Mouse (Mus musculus): ENCODE data around the gene Pcsk6. TPM values are rescaled to one million over a fixed set of nuclear protein-coding genes. Genes with fewer than 3 reads are reported as not detected.

Gene Pcsk6
- polyA plus RNA-seq, 1 experiment from 2014 or later = 6.1 TPM

DNA sequence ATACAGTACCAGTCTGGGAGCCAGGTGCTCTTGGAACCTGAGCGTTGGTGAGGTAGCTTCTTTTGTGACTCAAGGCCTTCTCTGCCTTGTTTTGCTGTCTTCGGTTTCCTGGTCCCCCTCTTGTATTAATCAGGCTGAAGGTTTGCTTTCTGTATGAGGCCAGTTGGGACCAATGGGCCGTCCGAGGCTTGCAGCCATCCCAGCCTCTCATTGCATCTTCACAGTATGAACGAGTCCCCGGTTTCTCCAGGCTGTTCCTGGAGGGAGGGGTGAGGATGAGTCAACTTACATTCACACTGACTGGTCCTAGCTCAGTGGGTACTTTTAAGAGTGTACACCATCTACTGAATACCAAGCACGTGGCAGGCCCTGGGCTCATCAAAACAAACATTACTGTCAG, 553 bp upstream of the Pcsk6 start:
- ATAC-seq (replicated peaks; ENCODE audit: insufficient number of reproducible peaks, low FRiP score, low TSS enrichment) = no peak
- H3K4me2 ChIP-seq = no peak overlapping the region
- peaks cover 74% of the 10 kb centered on the region for H3K27me3 ChIP-seq (ENCODE audit: control insufficient read depth, insufficient read depth, low read length)
- no peak overlapping the region for H3K27ac ChIP-seq (ENCODE audit: low read depth, low read length)
- H3K4me1 ChIP-seq (ENCODE audit: control insufficient read depth, insufficient read depth, low read length) = peaks cover 8% of the 10 kb centered on the region; the same call in 1 of the 2 replicates
- H3K36me3 ChIP-seq (ENCODE audit: control insufficient read depth, insufficient read depth, low read length) = no peaks in the 10 kb centered on the region
- no peaks in the 10 kb centered on the region for H3K9me3 ChIP-seq (replicated peaks; ENCODE audit: control insufficient read depth, low read length)
- H3K9ac ChIP-seq (ENCODE audit: low read depth, low read length) = no peak overlapping the region
- no peak overlapping the region for H3K4me3 ChIP-seq (ENCODE audit: low read depth, low read length)
- 50% methylated on average over 7 of the region's 7 CpGs for WGBS (ENCODE audit: insufficient replicate concordance)

DNA sequence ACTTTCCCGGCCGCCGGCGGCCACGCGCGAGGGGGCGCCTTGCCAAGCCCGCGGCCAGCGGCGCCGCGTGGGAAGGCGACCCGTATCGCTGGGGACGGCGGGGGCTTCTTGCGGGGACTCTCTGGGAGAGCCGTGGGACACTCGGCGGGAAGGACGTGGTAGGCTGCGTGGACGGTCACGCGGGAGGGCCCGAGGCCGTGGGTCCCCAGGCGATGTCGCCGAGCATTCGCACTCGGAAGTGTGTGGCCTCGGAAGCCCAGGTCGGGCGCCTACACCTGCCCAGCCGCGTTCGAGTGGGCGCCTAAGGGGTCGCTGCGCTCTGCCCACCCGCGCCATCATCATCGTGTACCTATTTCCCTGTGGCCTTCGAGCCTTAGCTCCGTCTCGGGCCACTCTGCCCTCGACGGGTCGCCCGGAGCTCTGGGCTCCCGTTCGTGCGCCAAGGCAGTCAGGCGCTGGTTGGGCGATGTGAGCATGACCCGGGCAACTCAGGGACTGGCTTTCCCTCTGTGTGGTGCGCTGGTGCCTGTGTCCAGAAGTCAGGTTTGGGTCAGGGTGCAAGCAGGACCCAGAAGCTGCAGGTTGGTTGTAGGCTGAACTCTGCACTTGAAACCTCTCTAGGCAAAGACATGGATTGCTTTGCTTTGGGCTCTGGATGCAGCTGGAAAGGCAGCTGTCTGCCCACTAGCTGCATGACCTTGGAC, 1.1 kb downstream of the Pcsk6 start:
- H3K4me1 ChIP-seq (ENCODE audit: control insufficient read depth, insufficient read depth, low read length) = peaks cover 8% of the 10 kb centered on the region; the same call in 1 of the 2 replicates
- H3K4me2 ChIP-seq = peak overlapping the region; percentile 91
- peak overlapping the region; percentile 67 for H3K9ac ChIP-seq (ENCODE audit: low read depth, low read length)
- peaks cover 69% of the 10 kb centered on the region for H3K27me3 ChIP-seq (ENCODE audit: control insufficient read depth, insufficient read depth, low read length)
- peak overlapping the region; percentile 55 for H3K4me3 ChIP-seq (ENCODE audit: low read depth, low read length)
- no peaks in the 10 kb centered on the region for H3K9me3 ChIP-seq (replicated peaks; ENCODE audit: control insufficient read depth, low read length)
- H3K36me3 ChIP-seq (ENCODE audit: control insufficient read depth, insufficient read depth, low read length) = no peaks in the 10 kb centered on the region
- no peak overlapping the region for H3K27ac ChIP-seq (ENCODE audit: low read depth, low read length)
- 0 out of 2 replicates have a peak, but pooled peaks have one; percentile 25 for ATAC-seq (replicated peaks; ENCODE audit: insufficient number of reproducible peaks, low FRiP score, low TSS enrichment)
- 2% methylated on average over 59 of the region's 61 CpGs for WGBS (ENCODE audit: insufficient replicate concordance)

GRCm38 (mm10) chr7:65869173-65869572, 7.6 kb downstream of the Pcsk6 start:
- Histone ChIP-seq H3K4me3 (ENCODE audit: low read depth, low read length) (no peak overlapping the region), H3K9ac (ENCODE audit: low read depth, low read length) (no peak overlapping the region), H3K27ac (ENCODE audit: low read depth, low read length) (no peak overlapping the region), H3K4me2 (no peak overlapping the region), H3K27me3 (ENCODE audit: control insufficient read depth, insufficient read depth, low read length) (peaks cover 18% of the 10 kb centered on the region), H3K36me3 (ENCODE audit: control insufficient read depth, insufficient read depth, low read length) (no peaks in the 10 kb centered on the region), H3K4me1 (ENCODE audit: control insufficient read depth, insufficient read depth, low read length) (peaks cover 7% of the 10 kb centered on the region; the same call in 1 of the 2 replicates), H3K9me3 (replicated peaks; ENCODE audit: control insufficient read depth, low read length) (no peaks in the 10 kb centered on the region)
- 68% methylated on average over 16 of the region's 16 CpGs for WGBS (ENCODE audit: insufficient replicate concordance)
- no peak for ATAC-seq (replicated peaks; ENCODE audit: insufficient number of reproducible peaks, low FRiP score, low TSS enrichment)

- H3K9me3 ChIP-seq (replicated peaks; ENCODE audit: control insufficient read depth, low read length) = no peaks in the 10 kb centered on the region
- no peak for ATAC-seq (replicated peaks; ENCODE audit: insufficient number of reproducible peaks, low FRiP score, low TSS enrichment)
- H3K4me1 ChIP-seq (ENCODE audit: control insufficient read depth, insufficient read depth, low read length) = peaks cover 7% of the 10 kb centered on the region; the same call in 1 of the 2 replicates
- 76% methylated on average over 5 of the region's 5 CpGs for WGBS (ENCODE audit: insufficient replicate concordance)
- peaks cover 13% of the 10 kb centered on the region for H3K27me3 ChIP-seq (ENCODE audit: control insufficient read depth, insufficient read depth, low read length)
- H3K4me2 ChIP-seq = no peak overlapping the region
- H3K27ac ChIP-seq (ENCODE audit: low read depth, low read length) = no peak overlapping the region
- no peak overlapping the region for H3K4me3 ChIP-seq (ENCODE audit: low read depth, low read length)
- H3K9ac ChIP-seq (ENCODE audit: low read depth, low read length) = no peak overlapping the region
- no peaks in the 10 kb centered on the region for H3K36me3 ChIP-seq (ENCODE audit: control insufficient read depth, insufficient read depth, low read length)
Observed at GRCm38 (mm10) chr7:65869794-65870193, 8.3 kb downstream of the Pcsk6 start.

DNA sequence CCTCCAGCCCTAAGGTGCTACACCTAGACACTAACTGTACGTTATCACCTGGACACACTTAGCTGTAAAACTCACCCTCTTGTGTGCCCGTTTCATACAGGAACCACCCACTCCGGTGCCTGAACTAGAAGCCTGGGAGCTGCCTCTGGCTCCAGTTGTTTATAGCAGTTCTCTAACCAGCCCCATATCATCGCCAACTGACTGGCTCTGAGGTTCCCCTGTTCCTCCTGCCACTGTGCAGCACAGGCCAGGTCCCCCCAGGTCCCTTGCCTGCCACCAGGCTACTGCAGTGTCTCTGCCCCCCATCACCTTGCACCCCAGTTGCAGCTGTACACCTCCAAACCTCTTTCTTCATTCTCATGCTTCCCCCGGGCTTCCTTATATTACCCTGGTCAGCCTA, 8.7 kb downstream of the Pcsk6 start:
- no peak overlapping the region for H3K4me3 ChIP-seq (ENCODE audit: low read depth, low read length)
- no peak for ATAC-seq (replicated peaks; ENCODE audit: insufficient number of reproducible peaks, low FRiP score, low TSS enrichment)
- H3K36me3 ChIP-seq (ENCODE audit: control insufficient read depth, insufficient read depth, low read length) = no peaks in the 10 kb centered on the region
- WGBS (ENCODE audit: insufficient replicate concordance) = 53% methylated on average over 5 of the region's 5 CpGs
- H3K9me3 ChIP-seq (replicated peaks; ENCODE audit: control insufficient read depth, low read length) = no peaks in the 10 kb centered on the region
- no peak overlapping the region for H3K9ac ChIP-seq (ENCODE audit: low read depth, low read length)
- H3K27me3 ChIP-seq (ENCODE audit: control insufficient read depth, insufficient read depth, low read length) = peaks cover 13% of the 10 kb centered on the region
- peaks cover 7% of the 10 kb centered on the region; the same call in 1 of the 2 replicates for H3K4me1 ChIP-seq (ENCODE audit: control insufficient read depth, insufficient read depth, low read length)
- no peak overlapping the region for H3K27ac ChIP-seq (ENCODE audit: low read depth, low read length)
- no peak overlapping the region for H3K4me2 ChIP-seq

DNA sequence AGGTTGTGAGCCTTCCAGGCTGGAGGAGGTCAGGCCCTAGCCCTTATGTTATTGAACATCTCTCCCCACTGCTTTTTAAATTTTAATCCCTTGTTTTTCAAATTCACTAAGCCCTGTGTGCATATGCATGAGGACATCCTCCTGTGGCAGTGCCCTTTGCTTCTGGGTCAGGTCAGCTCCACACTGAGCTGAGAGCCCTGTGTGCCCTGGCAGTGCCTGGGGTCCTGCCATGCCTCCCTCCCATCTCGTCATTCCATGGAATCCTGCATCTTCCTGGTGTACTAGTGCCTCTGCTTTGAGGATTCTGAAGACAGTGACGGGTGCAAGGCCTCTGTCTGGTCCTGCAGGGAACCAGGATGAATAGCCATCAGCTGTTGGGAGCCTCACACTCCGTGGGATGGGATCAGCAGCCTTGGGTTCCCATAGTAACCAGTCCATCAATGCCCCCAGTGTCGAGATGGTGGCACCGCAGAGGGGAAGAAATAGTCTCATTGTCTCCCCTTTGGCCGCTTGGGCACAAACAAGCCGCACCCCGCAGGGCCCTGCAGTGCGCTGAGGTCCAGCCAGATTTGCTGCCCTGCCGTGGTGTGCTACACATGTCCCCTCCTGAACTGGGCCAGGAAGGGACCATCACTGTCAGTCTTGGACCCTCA, 9.5 kb downstream of the Pcsk6 start:
- no peak overlapping the region for H3K9ac ChIP-seq (ENCODE audit: low read depth, low read length)
- H3K36me3 ChIP-seq (ENCODE audit: control insufficient read depth, insufficient read depth, low read length) = no peaks in the 10 kb centered on the region
- WGBS (ENCODE audit: insufficient replicate concordance) = 57% methylated on average over 10 of the region's 10 CpGs
- no peaks in the 10 kb centered on the region for H3K9me3 ChIP-seq (replicated peaks; ENCODE audit: control insufficient read depth, low read length)
- no peak overlapping the region for H3K4me3 ChIP-seq (ENCODE audit: low read depth, low read length)
- peaks cover 7% of the 10 kb centered on the region; the same call in 1 of the 2 replicates for H3K4me1 ChIP-seq (ENCODE audit: control insufficient read depth, insufficient read depth, low read length)
- H3K4me2 ChIP-seq = no peak overlapping the region
- H3K27me3 ChIP-seq (ENCODE audit: control insufficient read depth, insufficient read depth, low read length) = peaks cover 10% of the 10 kb centered on the region
- no peak for ATAC-seq (replicated peaks; ENCODE audit: insufficient number of reproducible peaks, low FRiP score, low TSS enrichment)
- H3K27ac ChIP-seq (ENCODE audit: low read depth, low read length) = no peak overlapping the region

- 79% methylated on average over 2 of the region's 2 CpGs for WGBS (ENCODE audit: insufficient replicate concordance)
- no peak overlapping the region for H3K9ac ChIP-seq (ENCODE audit: low read depth, low read length)
- H3K27ac ChIP-seq (ENCODE audit: low read depth, low read length) = no peak overlapping the region
- H3K36me3 ChIP-seq (ENCODE audit: control insufficient read depth, insufficient read depth, low read length) = no peaks in the 10 kb centered on the region
- H3K4me2 ChIP-seq = no peak overlapping the region
- H3K27me3 ChIP-seq (ENCODE audit: control insufficient read depth, insufficient read depth, low read length) = peaks cover 9% of the 10 kb centered on the region
- H3K9me3 ChIP-seq (replicated peaks; ENCODE audit: control insufficient read depth, low read length) = no peaks in the 10 kb centered on the region
- H3K4me3 ChIP-seq (ENCODE audit: low read depth, low read length) = no peak overlapping the region
- H3K4me1 ChIP-seq (ENCODE audit: control insufficient read depth, insufficient read depth, low read length) = peaks cover 7% of the 10 kb centered on the region; the same call in 1 of the 2 replicates
- no peak for ATAC-seq (replicated peaks; ENCODE audit: insufficient number of reproducible peaks, low FRiP score, low TSS enrichment)
Observed at GRCm38 (mm10) chr7:65871851-65872250, 10.3 kb downstream of the Pcsk6 start.

GRCm38 (mm10) chr7:65873176-65873845, 11.8 kb downstream of the Pcsk6 start:
- Histone ChIP-seq H3K27me3 (ENCODE audit: control insufficient read depth, insufficient read depth, low read length) (peaks cover 9% of the 10 kb centered on the region; the same call in 1 of the 2 replicates), H3K4me1 (ENCODE audit: control insufficient read depth, insufficient read depth, low read length) (peaks cover 7% of the 10 kb centered on the region; the same call in 1 of the 2 replicates), H3K9ac (ENCODE audit: low read depth, low read length) (no peak overlapping the region), H3K4me3 (ENCODE audit: low read depth, low read length) (no peak overlapping the region), H3K9me3 (replicated peaks; ENCODE audit: control insufficient read depth, low read length) (no peaks in the 10 kb centered on the region), H3K36me3 (ENCODE audit: control insufficient read depth, insufficient read depth, low read length) (no peaks in the 10 kb centered on the region), H3K27ac (ENCODE audit: low read depth, low read length) (no peak overlapping the region), H3K4me2 (no peak overlapping the region)
- WGBS (ENCODE audit: insufficient replicate concordance) = 72% methylated on average over 6 of the region's 6 CpGs
- no peak for ATAC-seq (replicated peaks; ENCODE audit: insufficient number of reproducible peaks, low FRiP score, low TSS enrichment)
